Mouse (Mus musculus): ENCODE results near the gene Hist1h3g.
"Not testable (repeated sequence)": the region's sequence is repeated elsewhere in the genome, so short reads cannot be mapped to it uniquely, and the experiment has no call there.

Hist1h3g gene

DNA sequence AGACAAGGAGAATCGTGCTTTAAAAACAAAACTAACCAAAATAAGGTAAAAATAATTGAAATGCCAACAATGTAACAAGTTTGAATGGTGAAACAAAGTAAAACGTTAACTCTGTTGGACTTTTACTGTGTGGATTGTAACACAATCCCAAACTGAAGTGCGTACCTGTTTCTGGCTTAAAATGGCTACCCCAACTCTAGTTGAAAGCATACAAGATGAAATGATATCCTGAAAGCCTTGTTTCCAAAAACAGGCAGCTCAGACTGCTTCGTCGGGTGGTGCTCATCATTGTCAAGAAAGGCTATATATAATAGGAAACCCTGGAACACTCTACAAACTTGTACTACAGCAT lies 26.3 kb downstream of the Hist1h3g start:
- DNase-seq = not testable (repeated sequence)

DNA sequence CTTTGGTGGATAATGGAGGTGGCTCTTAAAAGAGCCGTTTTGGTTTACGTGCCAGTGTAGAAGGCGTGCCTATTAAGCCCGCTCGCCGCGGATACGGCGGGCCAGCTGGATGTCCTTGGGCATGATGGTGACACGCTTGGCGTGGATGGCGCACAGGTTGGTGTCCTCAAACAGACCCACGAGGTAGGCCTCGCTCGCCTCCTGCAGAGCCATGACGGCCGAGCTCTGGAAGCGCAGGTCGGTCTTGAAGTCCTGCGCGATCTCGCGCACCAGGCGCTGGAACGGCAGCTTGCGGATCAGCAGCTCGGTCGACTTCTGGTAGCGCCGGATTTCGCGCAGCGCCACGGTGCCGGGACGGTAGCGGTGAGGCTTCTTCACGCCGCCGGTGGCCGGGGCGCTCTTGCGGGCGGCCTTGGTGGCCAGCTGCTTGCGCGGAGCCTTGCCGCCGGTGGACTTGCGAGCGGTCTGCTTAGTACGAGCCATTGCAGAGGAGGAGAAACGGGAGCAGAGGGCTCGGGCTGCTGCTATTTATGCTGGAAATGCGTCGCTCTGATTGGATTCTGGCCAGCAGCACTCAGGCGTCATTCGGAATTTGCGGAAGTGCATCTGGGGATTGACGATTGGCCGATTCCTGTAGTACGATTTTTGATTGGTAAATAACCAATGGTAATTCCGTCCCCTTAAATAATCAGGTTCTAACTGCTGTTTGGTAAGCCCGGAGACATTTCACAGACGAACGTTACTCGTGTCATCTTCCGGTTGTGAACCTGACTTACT lies 26.8 kb downstream of the Hist1h3g start, which contains the start of gene Hist1h3e:
Gene Hist1h3e (minus strand): TSS at position 487 of the 777 bp plus-strand sequence.
- DNase-seq = peak; percentile 94

DNA sequence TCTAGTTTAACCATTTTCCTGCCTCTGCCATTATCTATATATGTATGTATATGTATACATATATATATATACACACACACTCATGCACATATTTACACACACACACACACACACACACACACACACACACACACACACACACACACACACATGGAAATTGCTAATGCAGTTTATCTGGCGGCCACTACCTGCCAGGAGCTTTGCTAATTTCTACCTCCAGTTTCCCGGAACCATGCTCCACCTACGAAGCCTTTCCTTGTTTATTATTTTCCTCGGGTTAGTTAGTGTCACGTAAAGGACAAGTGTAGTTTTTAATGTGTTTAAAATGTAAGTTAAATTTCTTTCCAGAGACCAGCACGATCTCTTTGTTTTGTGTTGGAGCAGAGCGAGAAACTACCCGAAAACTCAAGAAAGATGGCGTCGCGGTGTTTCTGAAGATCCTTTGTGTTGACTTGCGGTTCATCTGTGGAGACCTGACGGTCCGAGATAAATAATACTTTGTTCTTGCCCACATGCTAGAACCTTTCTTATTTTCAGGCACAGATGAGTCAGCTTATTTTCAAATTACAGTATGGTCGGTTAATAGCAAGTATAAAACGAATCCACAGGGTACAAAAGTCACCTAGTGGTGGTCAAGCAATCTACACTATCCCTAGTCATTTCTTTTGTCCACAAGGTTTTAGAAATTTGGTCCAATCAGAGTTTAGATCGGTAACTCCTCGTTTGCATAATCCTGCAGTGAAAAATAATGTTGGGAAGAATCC lies 27.7 kb downstream of the Hist1h3g start:
- DNase-seq = peak; percentile 60

DNA sequence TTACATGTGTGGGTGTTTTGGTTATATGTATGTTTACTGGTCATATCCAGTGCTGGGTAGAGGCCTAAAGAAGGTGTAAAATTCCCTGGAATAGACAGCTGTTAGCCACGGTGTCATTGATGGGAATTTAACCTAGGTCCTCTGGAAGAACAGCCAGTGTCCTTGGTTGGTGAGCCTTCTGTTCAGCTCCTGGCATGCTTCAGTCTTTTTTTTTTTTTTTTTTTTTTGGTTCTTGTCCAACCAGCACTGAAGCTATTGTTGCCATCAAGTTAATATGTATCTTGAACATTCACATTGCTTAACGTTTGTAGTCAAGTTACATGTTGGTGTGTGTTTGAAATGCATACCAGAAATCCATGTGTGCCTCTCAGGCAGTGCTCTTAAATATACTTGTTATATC lies 29.3 kb downstream of the Hist1h3g start:
- no peak for DNase-seq

DNA sequence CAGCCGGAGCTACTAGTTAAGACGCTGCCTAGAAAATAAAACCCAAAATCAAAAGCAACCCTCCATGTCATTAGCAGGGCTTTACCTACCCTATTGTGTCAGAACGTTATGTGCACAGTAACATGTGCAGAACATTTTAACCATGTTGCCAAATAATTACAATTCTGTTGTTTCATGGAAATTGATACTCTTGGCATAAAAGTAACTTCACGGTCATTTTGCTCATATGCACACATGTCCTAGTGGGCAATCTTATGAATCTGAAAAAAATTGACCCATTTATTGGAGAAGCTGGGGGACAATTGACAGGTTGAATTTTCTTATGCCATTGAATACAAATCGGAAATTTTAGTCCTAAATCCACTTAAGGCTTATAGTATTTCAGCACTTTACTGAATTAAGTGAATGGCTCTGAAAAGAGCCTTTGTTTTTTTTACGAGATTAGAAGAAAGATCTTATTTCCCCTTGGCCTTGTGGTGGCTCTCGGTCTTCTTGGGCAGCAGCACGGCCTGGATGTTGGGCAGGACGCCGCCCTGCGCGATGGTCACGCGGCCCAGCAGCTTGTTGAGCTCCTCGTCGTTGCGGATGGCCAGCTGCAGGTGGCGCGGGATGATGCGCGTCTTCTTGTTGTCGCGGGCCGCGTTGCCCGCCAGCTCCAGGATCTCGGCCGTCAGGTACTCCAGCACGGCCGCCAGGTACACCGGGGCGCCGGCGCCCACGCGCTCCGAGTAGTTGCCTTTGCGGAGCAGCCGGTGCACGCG lies 35.2 kb downstream of the Hist1h3g start:
- not testable (repeated sequence) for DNase-seq

DNA sequence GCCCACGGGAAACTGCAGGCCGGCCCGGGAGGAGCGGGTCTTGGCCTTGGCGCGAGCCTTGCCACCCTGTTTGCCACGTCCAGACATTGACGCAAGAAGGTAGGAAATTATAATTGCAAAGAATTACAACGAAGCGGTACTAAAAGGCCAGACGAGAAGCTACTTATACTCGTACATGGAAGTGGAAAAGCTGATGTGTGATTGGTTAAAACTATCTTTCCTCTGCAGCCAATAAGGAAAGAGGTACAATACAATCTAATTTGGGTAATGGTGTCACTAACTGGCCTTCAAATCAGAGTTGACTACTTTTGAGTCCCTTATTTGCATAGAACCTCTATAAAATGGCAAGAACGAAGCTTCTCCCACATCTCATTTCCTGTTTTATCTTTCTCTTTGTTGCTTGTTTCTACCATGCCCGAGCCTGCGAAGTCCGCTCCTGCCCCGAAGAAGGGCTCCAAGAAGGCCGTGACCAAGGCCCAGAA lies 35.8 kb downstream of the Hist1h3g start, which contains the start of the genes Hist1h2ae and Hist1h2bg:
Gene Hist1h2ae (minus strand): TSS at position 199 of the 482 bp plus-strand sequence.
Gene Hist1h2bg (plus strand): TSS at position 375 of the 482 bp plus-strand sequence.
- peak; percentile 73 for DNase-seq

DNA sequence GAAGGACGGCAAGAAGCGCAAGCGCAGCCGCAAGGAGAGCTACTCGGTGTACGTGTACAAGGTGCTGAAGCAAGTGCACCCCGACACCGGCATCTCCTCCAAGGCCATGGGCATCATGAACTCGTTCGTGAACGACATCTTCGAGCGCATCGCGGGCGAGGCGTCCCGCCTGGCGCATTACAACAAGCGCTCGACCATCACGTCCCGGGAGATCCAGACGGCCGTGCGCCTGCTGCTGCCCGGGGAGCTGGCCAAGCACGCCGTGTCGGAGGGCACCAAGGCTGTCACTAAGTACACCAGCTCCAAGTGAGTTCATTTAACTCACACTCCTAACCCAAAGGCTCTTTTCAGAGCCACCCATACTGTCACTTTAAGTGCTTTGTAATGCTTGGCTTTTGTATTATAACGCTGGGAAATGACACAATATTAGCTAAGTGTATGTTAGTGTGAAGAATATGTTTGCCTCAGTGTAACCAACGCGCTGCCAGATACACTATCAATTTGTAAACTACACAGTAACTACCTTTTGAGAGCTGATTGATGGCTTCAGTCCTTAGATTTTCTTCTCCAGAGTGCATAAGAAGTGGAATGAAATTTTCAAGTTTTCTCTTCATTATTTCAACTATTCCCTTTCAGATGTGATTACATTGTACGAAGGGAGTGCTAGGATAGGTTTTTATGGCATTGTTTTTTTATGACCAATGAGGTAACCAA lies 36.4 kb downstream of the Hist1h3g start:
- not testable (repeated sequence) for DNase-seq

DNA sequence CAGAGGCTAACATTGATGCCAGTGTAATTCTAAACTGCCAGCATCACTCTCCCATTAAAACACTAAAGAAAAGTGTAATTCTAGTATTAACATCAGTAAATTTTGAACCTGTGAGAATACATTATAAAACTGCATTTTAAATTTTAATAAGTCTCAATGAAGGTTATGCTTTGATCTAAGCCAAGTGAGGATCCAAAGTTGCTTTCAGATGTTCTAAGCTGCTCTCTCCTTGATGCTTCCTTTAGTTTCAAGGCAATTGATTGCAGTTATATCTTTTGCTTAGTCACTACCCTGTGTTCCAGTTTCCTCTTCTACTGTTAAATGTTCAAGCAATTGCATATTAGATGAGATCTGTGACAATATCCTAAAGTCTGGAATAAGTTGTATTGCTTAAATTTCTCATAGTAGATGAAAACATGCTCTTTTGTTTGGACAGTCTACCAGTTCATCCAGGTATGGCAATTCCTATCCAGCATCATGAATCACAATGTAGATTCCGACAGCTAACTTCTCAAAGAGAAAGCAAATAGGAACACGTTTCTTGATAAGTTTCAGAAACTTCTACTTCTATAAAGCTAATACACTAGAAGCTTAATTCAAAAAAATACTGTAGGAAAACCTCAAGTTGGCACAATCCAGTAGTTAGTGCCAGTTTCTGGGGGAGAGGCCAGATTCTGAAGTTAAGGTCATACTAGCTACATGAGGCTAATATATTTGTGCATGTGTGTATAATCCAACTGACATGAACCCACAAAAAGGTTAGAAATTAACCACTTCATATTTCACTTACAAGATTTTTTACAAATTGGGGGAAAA lies 37.2 kb downstream of the Hist1h3g start:
- DNase-seq = no peak

DNA sequence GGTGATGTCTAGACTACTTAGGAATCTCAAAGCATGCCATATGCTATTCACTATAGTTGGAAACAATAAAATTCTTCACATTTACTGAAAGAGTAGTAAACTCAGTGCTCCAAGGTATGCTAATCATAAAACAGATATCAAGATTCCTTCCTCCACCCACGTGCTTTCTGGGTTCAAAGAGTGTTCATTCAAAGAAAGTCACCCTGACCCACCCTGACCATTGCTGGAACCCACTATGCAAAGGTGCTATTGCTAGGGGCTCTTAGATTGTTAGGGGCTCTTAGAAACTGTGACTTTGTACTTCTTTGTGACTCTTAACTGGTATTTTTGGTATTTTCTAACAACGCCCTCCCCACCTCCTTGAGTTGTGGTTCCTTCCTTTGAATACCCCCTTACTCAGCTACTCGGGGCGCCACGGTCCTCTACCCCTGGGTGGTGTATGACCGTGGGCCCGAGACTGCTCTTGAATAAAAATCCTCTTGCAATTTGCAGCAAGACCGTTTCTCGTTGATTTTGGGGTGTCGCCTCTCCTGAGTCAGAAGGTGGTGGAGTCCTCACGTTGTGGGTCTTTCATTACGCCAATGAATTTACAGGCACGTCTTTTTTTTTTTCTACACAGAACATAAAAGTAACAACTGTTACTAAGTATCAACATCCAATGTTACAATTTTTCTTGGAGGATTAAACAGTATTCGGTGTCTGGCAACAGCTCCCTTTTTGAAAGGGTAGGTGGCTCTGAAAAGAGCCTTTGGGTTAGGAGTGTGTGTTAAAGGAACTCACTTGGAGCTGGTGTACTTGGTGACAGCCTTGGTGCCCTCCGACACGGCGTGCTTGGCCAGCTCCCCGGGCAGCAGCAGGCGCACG lies 38.0 kb downstream of the Hist1h3g start:
- not testable (repeated sequence) for DNase-seq

DNA sequence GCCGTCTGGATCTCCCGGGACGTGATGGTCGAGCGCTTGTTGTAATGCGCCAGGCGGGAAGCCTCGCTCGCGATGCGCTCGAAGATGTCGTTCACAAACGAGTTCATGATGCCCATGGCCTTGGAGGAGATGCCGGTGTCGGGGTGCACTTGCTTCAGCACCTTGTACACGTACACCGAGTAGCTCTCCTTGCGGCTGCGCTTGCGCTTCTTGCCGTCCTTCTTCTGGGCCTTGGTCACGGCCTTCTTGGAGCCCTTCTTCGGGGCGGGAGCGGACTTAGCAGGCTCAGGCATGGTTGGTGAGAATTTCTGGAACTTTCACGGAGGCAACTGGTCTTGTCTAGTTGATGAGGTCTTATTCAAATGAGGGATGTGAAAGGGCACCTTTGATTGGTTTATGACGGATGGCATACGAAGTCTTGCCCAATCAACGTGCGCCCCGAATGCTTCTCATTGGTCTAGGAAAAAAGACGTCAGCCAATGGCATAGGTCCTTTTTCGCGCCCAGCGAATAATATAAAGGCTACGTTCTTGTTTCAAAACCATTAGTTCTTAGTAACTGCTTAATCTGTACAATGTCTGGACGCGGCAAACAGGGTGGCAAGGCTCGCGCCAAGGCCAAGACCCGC lies 38.8 kb downstream of the Hist1h3g start, which contains the start of the genes Hist1h2bf and Hist1h2ad:
Gene Hist1h2bf (minus strand): TSS at position 299 of the 627 bp plus-strand sequence.
Gene Hist1h2ad (plus strand): TSS at position 484 of the 627 bp plus-strand sequence.
- DNase-seq = peak; percentile 86

DNA sequence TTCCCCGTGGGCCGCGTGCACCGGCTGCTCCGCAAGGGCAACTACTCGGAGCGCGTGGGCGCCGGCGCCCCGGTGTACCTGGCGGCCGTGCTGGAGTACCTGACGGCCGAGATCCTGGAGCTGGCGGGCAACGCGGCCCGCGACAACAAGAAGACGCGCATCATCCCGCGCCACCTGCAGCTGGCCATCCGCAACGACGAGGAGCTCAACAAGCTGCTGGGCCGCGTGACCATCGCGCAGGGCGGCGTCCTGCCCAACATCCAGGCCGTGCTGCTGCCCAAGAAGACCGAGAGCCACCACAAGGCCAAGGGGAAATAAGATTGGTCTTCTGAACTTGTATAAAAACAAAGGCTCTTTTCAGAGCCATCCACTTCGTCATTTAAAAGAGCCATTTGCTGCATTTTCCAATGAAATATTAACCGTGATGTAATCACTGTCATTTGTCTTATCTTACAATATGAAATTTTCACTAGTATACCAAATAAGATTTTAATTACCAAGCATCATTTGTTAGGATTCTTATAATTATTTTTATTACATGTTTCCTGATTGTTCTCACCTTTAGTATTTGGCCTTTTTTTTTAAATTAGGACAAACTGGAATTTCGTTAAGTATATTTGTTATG lies 39.4 kb downstream of the Hist1h3g start:
- DNase-seq = not testable (repeated sequence)

DNA sequence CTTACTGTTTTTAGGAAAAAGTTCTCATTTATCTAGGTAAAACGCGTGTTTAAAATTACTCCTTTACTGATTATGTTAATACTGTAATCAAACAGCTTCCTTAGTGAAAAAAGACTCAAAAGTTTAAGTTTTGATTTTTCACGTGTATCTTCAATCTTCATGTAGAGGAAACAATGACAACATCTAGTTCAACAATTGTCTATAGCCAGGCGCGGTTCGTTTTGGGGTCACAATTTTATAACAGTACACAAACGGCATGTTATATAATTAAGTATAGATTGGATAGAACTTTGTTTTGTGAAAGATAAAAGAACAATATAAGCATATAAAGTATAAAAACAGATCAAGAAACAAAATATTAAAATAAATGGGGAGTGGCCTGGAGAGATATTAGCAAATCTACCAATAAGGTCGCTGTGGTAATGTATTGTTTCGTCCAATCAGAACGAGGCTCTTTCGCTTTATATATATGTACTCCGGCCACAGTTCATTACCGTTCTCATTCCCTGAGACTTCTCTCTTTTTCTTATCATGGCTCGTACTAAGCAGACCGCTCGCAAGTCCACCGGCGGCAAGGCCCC lies 40.1 kb downstream of the Hist1h3g start, which contains the start of gene Hist1h3d:
Gene Hist1h3d (plus strand): TSS at position 493 of the 581 bp plus-strand sequence.
- DNase-seq = no peak

DNA sequence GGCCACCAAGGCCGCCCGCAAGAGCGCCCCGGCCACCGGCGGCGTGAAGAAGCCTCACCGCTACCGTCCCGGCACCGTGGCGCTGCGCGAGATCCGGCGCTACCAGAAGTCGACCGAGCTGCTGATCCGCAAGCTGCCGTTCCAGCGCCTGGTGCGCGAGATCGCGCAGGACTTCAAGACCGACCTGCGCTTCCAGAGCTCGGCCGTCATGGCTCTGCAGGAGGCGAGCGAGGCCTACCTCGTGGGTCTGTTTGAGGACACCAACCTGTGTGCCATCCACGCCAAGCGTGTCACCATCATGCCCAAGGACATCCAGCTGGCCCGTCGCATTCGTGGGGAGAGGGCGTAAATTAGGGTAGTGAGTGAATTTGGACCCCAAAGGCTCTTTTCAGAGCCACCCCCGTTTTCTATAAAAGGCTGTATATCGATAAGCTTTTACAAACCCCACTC lies 40.7 kb downstream of the Hist1h3g start:
- DNase-seq = not testable (repeated sequence)

DNA sequence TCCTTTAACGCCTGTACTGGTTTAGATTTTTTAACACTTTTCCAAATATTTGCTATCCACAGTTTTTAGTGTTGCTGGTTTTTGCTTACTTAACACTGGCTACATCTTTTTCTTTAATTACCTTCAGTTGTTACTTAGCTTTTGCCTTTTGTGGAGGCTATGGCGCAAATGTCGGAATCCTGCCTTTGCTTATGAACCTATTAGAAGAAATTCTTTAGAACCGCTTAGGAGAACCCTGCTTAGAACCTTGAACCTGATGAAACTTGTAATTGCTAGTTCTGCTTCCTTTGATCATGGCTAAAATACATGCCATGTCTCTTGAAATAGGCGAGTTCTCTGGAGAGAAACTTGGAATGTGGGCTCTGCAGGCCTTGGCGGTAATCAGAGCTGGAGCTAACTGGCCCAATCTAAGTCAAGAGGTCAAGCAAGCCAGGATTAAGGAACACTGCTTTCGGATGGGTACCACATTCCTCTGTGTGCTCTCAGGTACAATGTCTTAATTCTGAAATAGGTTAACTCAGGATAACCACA lies 41.2 kb downstream of the Hist1h3g start:
- DNase-seq = no peak

DNA sequence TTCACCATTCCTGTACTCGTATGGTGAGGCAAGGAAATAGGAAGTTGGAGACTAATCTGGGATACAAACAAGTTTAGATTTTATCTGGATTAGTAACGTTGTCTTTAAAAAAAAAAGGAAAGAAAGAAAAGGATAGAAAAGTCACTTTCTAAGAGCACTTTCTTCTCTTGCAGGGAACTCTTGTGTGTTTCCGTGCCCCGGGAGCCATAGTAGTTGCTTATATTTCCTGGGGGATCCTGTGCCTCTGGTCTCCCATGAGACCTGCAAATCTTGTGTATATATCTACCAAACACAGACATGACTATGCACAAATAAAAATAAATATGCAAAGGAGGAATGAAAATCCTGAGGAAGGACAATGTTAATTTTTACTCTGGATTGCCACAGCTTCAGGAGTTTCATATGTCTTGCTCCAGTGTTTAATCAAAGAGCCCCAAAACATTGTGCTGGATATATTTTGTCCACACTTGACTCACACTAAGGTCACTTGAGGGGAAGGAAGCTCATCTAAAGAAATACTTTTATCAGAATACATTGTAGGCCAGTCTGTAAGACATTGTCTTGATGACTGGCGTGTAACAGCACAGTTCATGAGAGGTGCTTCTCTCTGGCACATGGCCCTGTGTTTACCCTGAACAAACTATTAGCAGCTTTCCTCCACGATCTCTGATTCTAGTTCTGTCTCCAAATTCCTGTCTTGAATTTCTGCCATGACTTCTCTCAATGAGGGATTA lies 41.9 kb downstream of the Hist1h3g start:
- no peak for DNase-seq

DNA sequence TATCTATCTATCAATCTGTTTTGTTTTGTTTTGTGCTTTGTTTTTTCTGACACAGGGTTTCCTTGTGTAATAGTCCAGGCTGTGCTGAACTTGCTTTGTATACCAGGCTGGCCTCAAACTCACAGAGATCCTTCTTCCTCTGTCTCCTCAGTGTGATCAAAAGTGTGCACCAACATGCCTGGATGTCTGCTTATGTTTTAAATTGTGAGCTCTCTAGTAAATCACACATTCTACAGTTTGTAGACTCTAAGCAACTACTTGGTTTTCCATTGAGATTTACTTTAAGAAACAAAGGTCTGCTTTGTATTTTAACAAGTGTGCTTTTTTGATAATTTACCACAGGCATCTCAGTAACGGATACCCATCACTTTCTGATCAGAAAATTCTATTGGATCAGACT lies 42.6 kb downstream of the Hist1h3g start:
- DNase-seq = no peak

DNA sequence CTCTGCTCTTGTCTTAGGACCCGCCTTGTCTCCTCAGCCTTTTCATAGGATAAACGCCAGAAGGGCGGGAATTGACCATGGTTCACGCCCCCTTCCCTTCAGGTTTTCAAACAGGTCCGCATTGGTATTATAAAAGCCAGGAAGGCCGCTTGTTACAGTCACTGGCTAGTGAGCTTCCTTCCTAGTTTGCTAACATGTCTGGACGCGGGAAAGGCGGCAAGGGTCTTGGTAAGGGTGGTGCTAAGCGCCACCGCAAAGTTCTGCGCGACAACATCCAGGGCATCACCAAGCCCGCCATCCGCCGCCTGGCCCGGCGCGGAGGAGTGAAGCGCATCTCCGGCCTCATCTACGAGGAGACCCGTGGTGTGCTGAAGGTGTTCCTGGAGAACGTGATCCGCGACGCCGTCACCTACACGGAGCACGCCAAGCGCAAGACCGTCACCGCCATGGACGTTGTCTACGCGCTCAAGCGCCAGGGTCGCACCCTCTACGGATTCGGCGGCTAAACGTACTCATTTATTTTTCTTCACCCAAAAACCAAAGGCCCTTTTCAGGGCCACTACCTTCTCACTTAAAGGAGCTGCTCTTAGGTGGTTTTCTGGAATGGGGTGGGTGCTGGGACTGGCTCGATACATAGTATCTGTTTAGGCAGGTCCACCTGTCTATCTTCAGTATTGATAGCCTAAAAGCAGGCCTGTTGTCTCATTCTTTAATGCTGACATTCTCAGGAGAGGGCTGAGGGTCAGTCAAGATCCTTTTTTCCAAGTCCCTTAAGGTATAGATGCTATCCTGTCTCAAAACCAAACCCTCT lies 46.4 kb downstream of the Hist1h3g start, which contains the start of gene Hist1h4d:
Gene Hist1h4d (plus strand): TSS at position 191 of the 811 bp plus-strand sequence.
- DNase-seq = peak; percentile 97
